Mouse (Mus musculus) heart, adult 8-10 months (tissue): ENCODE data around the gene Tmem160. TPM values are rescaled to one million over a fixed set of nuclear protein-coding genes. Genes with fewer than 3 reads are reported as not detected.

Source experiments
- DNase-seq: peaks from one replicate; pipeline ENCODE4 v3.0.0; 2022; ENCODE audit warnings: low spot score
- total RNA-seq, 4 experiments: library from RNA; stranded (reverse); gene quantifications; 2 replicates each; pipeline ENCODE4 v1.2.4; 2022

Gene Tmem160
- total RNA-seq = 10 to 100 TPM; 79.6 to 97.6 (median 89.8) TPM

- DNase-seq = peak; percentile 95
These were observed at the start of gene Tmem160 for GRCm38 (mm10) chr7:16452587-16453073. Tmem160 (plus strand) TSS chr7:16452779.

DNA sequence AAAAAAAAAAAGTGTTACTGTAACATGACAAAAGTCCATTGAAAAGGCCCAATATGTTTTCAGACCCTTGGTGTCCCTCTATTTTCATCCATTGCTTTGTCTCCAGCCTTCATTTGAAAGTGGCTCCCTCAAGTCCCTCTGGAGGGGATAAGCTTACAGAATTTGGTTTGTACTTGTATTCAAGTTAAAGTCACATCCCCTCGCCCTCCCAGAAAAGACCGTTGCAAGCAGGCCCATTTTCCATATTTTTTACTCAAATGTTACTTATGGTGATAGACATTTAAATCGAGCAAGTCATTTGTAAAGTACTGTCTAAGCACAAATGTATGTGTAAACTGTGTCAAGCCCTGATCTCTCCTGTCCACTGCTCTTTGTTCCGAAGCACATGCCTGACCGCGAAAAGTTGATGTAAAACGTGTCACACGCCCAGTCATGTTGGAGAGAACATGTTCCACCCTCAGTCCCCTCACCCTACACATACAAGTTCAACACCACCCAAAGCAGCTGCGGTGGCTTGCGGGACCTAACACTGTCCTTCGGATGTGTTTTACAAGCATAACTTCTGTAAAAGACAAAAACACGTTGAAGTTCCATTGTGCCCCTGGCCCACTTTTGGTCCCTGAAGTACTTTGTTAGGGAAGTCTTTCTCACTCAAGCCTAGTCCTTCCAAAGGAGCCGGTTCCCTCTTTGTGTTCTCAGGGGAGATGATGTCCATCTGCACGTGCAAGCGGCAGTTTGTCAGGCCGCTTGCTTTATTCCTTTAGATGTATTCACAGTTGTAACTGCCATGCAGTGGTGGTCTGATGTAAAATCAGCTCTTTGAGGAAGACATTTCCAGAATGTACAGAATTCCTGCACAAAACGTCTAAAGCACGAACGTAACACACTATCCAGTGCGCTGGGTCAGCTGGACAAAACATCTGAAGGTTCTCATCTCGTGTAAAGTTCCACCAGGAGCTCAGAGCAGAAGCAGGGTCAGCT lies 49.3 kb upstream of the Tmem160 start:
- DNase-seq = no peak

DNA sequence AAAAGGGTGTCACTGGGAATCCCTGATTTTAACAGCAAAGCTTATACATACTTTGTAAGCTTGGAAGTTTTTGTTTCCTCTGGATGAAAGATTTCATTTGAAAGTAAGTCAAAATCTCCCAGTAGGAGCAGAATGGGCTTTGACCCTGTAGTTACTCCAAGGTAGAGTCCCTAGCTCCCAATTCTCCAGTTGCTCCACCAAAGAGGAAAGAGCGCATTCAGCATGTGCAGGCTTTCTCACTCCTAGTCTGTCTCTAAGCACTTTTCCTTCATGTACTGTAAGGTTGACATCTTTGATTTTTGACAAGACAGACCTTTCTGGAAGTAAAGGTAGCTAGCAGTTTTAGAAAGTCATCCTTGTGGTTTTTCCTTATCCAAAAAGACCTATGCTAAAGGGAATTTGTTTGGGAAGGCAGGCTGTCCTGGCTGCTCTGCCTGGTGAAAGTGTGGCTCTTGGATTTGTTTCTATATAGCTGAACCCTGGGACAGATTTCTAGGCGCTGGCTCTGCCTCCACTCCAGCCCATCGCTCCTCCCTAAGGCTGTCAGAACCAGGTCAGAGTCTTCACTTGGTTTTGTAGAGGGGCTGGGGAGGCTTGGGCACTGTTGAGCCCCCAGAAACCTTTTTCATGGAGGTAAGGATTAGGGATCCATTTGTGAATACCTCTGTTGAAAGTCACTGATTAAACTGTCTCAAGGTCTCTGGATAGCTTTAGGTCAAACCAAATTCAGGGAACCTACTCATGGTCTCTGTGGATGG lies 48.1 kb upstream of the Tmem160 start:
- no peak for DNase-seq

GRCm38 (mm10) chr7:16405073-16405455 lies 47.5 kb upstream of the Tmem160 start:
- peak; percentile 85 for DNase-seq

DNA sequence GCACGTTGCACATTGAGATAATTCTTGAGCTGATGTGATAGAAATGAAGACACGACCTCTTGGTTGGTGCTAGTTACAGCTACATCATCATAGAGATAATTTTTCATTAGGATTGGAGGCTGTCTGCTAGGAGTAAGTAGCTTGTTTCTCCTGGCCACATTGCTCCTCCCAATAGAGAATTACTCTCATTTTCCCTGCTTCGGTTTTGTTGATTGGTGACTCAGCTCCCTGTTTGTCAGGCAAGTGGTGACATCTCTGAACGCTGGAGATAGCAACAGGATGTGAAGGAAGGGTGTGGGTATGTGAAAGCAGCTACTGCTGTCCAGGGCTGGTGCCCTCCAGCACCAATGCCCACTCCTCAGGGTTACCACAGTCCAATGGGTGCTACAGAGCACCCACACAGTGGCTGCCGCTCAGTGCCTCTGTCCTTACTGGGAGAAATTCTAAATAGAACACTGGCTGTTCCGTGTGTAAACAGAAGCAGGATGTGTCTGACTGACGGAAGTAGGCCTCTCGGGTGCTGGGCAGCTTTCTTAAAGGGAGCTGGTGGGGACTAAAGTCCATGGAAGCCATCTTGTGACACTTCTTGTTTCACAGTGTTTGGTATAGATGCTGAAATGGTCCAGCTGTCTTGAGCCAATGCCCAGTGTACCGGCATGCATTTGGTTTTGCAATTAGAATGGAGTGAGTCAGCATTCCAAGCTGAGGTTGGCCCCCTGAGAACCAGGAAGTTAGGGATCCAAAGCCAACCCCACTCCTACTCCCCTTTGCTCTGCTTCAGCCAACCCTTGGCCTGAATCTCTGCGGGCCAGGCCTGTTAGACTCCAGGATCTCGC lies 46.8 kb upstream of the Tmem160 start:
- DNase-seq = peak; percentile 87

GRCm38 (mm10) chr7:16406978-16407377 lies 45.6 kb upstream of the Tmem160 start:
- no peak for DNase-seq

DNA sequence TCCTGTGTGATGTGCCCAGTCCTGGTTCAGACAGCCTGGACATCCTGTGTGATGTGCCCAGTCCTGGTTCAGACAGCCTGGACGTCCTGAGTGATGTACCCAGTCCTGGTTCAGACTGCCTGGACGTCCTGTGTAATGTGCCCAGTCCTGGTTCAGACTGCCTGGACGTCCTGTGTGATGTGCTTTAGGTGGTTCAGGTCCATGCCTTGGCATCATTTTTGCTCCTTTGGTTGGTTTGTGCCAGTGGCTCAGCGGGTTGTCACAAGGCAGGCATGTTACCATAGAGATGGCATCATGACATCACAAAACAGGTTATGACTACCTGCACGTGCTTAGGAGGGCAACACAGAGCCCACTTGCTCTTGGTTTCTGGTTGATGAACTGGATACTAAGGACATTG lies 41.5 kb upstream of the Tmem160 start:
- DNase-seq = no peak

DNA sequence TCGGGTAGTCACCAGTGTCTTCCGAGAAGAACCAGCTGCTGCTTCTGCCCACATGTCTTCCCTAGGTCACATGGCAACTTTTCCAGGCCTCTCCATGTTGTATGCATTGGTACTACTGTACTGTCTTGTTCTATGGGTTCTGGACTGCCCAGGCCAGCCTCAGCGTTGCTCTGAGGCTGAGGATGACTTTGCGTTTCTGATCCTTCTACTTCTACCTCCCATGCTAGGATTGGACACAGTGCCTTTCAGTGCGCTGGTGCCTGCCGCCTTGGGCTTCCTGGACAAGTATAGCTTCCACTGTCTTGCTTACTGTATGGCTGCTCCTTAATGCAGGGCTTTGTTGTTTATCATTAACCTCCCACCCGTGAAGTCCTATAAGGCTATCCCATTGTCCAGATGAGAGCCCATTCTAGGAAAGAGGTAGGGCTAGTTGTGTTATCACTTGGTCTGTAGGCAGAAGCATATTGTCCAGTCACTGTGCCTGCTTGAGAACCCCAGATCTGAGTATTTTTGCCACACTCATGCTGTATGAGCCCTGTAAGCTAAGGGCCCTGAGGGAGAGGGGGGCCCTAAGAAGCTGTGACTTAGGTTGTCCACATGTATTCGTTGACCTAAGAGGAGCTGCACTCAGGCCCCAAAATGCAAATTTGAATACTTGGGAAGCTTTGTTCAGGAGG lies 40.2 kb upstream of the Tmem160 start:
- no peak for DNase-seq

- no peak for DNase-seq
These were observed 39.6 kb upstream of the Tmem160 start for GRCm38 (mm10) chr7:16412930-16413329.

DNA sequence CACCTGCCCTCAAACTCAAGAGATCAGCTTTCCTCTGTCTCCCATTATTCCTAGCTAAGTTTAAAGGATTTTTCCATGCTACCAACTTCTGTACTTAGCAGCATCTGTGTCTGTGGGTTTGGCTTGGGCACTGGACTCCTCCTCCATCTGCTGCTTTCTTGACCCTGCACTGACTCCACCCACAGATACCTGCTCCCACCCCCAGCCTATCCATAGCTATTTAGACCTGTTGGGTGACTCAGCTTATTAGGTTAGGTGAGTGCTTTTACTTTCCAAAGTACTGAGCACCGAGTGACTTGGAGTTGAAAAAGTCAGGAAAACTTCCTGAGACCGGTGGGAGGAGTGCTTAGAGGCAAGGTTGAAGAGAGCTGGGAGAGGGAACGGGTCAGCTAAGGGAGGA lies 37.2 kb upstream of the Tmem160 start:
- DNase-seq = no peak

DNA sequence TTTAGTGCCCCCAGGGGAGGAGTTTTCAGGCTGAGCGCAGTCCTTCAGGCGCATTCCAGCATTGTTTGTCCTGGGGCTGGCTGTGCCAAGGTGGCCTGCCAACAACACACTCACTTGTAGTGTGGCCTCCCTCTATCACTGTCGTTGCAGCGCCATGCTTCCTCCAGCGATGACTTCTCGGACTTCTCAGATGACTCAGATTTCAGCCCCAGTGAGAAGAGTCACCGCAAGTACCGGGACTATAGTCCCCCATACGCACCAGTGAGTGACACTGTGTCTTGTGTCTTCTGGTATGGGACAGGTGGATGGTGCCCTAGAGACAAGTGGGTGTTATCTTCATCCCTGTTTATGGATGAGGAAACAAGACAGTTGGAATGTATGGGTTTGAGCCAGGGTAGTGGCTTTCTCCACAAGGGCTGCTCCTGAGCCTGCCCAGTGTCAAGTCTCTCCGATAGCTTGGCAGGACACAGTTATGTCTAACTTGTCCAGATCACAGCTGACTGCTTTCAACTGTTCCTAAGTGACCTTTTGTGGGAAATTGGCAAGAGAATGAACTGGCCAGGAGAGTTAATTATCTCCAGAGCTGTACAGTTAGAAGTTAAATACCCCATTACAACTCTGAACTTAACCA lies 35.3 kb upstream of the Tmem160 start:
- peak; percentile 66 for DNase-seq

DNA sequence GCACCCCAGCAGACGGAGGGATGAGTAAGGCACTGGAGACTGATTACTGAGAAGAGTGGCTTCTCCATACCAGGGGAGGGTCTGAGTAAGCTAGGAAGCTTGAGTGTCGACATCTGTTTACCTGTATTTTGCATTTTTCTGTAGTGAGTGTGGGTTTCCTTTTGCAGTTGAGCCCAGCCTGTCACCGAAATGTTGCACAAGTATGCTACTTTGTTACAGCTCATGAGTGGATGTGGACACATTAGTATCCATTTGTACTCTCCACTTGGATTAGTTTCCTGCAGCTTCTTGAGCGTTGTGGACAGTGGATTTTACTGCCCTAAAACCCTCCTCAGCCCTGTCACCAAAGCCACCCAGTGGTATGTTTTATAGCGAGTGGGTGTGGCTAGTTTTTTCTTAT lies 33.9 kb upstream of the Tmem160 start:
- no peak for DNase-seq

DNA sequence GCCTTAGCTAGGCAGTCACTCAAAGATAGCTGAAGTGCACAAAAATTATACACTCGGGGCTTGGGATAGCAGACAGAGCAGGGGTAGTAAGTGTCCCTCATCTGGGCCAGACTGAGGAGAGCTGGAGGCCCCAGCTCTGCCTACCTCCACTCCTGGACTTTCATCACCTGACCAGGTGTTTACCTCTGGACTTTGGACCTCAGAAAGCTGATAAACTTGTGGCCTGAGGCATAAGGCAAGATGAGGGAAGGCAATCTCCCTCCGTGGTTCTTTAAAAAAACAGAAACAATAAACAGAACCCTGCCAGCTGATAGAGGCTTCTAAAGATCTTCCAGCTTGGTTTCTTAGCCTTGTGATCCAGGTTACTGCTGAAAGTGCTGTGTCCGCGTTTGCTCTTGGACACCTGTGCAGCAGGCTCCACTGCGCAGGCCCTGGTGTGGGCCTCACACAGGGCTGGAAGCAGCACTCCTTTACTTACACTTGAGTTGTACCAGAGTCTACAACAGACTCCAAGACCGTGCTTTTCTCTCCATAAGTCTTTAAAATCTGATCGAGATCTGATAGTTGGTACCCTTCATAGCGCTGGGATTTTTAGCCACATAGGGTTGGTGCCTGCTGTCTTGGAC lies 32.0 kb upstream of the Tmem160 start:
- DNase-seq = no peak

- DNase-seq = no peak
These were observed 30.2 kb upstream of the Tmem160 start for GRCm38 (mm10) chr7:16422222-16422856.

GRCm38 (mm10) chr7:16423731-16424130 lies 28.8 kb upstream of the Tmem160 start:
- no peak for DNase-seq

- no peak for DNase-seq
These were observed 26.9 kb upstream of the Tmem160 start for GRCm38 (mm10) chr7:16425721-16426120.

- peak; percentile 87 for DNase-seq
These were observed 26.4 kb upstream of the Tmem160 start for GRCm38 (mm10) chr7:16426129-16426729.

GRCm38 (mm10) chr7:16433352-16433971 lies 19.1 kb upstream of the Tmem160 start:
- DNase-seq = no peak

- DNase-seq = no peak
These were observed 17.5 kb upstream of the Tmem160 start for GRCm38 (mm10) chr7:16435088-16435487.
